Mouse (Mus musculus): ENCODE data around the gene Muc3a. TPM values are rescaled to one million over a fixed set of nuclear protein-coding genes. Genes with fewer than 3 reads are reported as not detected.
A peak's percentile ranks its signal among the peaks of the same experiment; 100 is the strongest.

The Muc3a gene
- polyA plus RNA-seq, 1 experiment from 2014 or later = 17.1 TPM

DNA sequence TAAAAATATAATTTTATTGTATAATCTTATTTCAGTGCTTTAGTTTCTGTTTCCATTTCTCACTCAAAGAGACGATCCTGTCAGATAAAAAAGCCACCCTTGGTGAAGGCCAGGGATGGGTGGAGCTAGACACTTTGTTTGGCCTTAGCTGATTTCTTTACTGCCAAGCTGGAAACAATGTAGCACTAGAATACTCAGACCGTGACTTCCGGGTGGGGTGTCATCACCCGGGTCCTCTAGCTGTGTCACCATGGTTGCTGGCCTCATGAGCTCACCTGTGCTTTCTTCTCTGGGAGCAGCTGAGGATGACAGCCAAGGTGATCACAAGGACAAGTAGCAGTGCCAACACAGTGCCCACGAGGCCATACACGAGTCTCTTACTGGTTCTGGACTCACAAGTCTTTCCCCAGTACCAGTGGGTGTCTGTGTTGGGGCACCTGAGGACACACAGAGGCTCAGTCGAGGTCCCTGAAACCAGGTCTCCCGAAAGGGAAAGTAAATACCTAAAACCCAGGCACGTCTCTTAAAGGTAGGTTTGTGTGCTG lies 41.3 kb downstream of the Muc3a start:
- TF ChIP-seq CTCF (IDR thresholded peaks at IDR 0.05; ENCODE audit: low read depth) = no peak
- Histone ChIP-seq H3K27me3 (replicated peaks; ENCODE audit: control insufficient read depth, insufficient read depth, low read length) (no peaks in the 10 kb centered on the region), H3K9ac (ENCODE audit: low read depth, low read length) (no peak overlapping the region), H3K36me3 (ENCODE audit: control insufficient read depth, insufficient read depth) (no peaks in the 10 kb centered on the region), H3K4me1 (replicated peaks; ENCODE audit: control insufficient read depth, insufficient read depth, low read length) (peaks cover 11% of the 10 kb centered on the region; the same call in 1 of the 2 replicates), H3K4me2 (replicated peaks; ENCODE audit: low read depth) (no peak overlapping the region), H3K9me3 (ENCODE audit: control insufficient read depth) (no peaks in the 10 kb centered on the region), H3K4me3 (ENCODE audit: low read depth, low read length) (no peak overlapping the region), H3K27ac (ENCODE audit: low read depth, low read length) (peak overlapping the region; percentile 11; the same call in 1 of the 2 replicates)
- WGBS = 43% methylated on average over 9 of the region's 9 CpGs
- peak; percentile 47 for ATAC-seq

DNA sequence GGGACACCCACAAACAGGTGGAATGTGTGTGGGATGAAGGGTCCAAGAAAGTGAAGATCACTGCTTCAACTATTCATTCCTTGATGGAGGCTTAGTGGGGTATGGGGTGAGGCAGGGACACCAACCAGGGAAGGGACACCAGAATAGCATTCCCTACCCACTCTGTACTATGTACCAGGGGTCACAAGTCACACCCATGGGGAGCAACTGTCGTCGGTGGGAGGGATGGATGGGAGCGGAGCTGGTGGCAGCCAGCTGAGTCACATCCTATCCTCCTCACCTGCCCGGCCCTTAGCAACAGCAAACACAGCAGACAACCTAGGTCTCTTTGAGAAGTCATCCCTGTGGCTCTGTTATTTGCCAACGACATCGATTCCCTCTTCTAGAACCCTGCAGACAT lies 44.6 kb downstream of the Muc3a start:
- no peak overlapping the region for H3K4me3 ChIP-seq (ENCODE audit: low read depth, low read length)
- no peak overlapping the region for H3K4me2 ChIP-seq (replicated peaks; ENCODE audit: low read depth)
- 43% methylated on average over 6 of the region's 6 CpGs for WGBS
- no peaks in the 10 kb centered on the region for H3K36me3 ChIP-seq (ENCODE audit: control insufficient read depth, insufficient read depth)
- no peaks in the 10 kb centered on the region for H3K27me3 ChIP-seq (replicated peaks; ENCODE audit: control insufficient read depth, insufficient read depth, low read length)
- peaks cover 11% of the 10 kb centered on the region; the same call in 1 of the 2 replicates for H3K4me1 ChIP-seq (replicated peaks; ENCODE audit: control insufficient read depth, insufficient read depth, low read length)
- TF ChIP-seq CTCF (IDR thresholded peaks at IDR 0.05; ENCODE audit: low read depth) = no peak
- H3K9me3 ChIP-seq (ENCODE audit: control insufficient read depth) = no peaks in the 10 kb centered on the region
- no peak overlapping the region for H3K9ac ChIP-seq (ENCODE audit: low read depth, low read length)
- no peak overlapping the region for H3K27ac ChIP-seq (ENCODE audit: low read depth, low read length)
- ATAC-seq = peak; percentile 82

DNA sequence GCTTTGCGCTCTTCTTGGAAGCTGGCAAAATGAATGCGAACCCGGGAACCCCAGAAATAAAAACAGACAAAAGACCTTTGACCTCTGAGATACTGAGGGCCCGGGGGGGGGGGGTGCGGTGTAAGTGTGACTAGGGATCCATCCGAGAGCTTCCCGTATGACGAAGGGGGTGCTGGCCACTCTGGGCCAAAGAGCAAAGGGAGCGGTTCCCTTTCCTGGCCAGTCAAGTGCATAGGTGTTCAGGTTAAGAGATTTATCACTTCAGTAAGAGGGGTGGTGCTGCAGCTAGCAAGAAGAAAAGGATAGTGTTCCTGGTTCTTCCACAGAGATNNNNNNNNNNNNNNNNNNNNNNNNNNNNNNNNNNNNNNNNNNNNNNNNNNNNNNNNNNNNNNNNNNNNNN lies 46.2 kb downstream of the Muc3a start:
- Histone ChIP-seq H3K9ac (ENCODE audit: low read depth, low read length) (no peak overlapping the region), H3K4me3 (ENCODE audit: low read depth, low read length) (0 out of 2 replicates have a peak overlapping the region, but pooled peaks have one; percentile 16), H3K9me3 (ENCODE audit: control insufficient read depth) (no peaks in the 10 kb centered on the region), H3K36me3 (ENCODE audit: control insufficient read depth, insufficient read depth) (no peaks in the 10 kb centered on the region), H3K27me3 (replicated peaks; ENCODE audit: control insufficient read depth, insufficient read depth, low read length) (no peaks in the 10 kb centered on the region), H3K4me2 (replicated peaks; ENCODE audit: low read depth) (peak overlapping the region; percentile 53), H3K27ac (ENCODE audit: low read depth, low read length) (no peak overlapping the region), H3K4me1 (replicated peaks; ENCODE audit: control insufficient read depth, insufficient read depth, low read length) (peaks cover 6% of the 10 kb centered on the region; the same call in 1 of the 2 replicates)
- TF ChIP-seq CTCF (IDR thresholded peaks at IDR 0.05; ENCODE audit: low read depth) = no peak
- 38% methylated on average over 9 of the region's 9 CpGs for WGBS
- ATAC-seq = peak; percentile 56; the same call in 1 of the 2 replicates

DNA sequence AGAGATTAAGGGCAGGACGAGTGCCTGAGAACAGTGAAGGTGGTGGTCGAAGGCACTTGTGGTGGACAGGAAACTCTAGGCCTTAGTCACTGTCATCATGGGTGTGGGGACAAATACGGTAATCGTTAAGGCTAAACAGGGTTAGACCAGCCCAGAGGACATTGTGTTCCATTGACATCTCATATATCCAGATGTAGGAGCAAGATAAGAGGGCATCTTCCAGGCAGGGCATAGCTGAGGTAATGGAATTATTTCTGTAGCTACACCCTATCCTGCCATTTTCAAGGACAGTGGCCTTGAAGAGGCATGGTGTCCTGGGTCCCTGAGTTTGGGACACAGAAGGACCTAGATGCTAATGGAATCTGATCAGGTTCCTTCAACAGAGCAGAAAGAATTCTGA lies 50.3 kb downstream of the Muc3a start:
- H3K9ac ChIP-seq (ENCODE audit: low read depth, low read length) = no peak overlapping the region
- no peaks in the 10 kb centered on the region for H3K4me1 ChIP-seq (replicated peaks; ENCODE audit: control insufficient read depth, insufficient read depth, low read length)
- WGBS = 68% methylated on average over 4 of the region's 4 CpGs
- H3K4me3 ChIP-seq (ENCODE audit: low read depth, low read length) = no peak overlapping the region
- H3K27ac ChIP-seq (ENCODE audit: low read depth, low read length) = no peak overlapping the region
- no peak for TF ChIP-seq CTCF (IDR thresholded peaks at IDR 0.05; ENCODE audit: low read depth)
- ATAC-seq = no peak
- no peak overlapping the region for H3K4me2 ChIP-seq (replicated peaks; ENCODE audit: low read depth)
- H3K9me3 ChIP-seq (ENCODE audit: control insufficient read depth) = no peaks in the 10 kb centered on the region
- H3K27me3 ChIP-seq (replicated peaks; ENCODE audit: control insufficient read depth, insufficient read depth, low read length) = no peaks in the 10 kb centered on the region
- no peaks in the 10 kb centered on the region for H3K36me3 ChIP-seq (ENCODE audit: control insufficient read depth, insufficient read depth)

DNA sequence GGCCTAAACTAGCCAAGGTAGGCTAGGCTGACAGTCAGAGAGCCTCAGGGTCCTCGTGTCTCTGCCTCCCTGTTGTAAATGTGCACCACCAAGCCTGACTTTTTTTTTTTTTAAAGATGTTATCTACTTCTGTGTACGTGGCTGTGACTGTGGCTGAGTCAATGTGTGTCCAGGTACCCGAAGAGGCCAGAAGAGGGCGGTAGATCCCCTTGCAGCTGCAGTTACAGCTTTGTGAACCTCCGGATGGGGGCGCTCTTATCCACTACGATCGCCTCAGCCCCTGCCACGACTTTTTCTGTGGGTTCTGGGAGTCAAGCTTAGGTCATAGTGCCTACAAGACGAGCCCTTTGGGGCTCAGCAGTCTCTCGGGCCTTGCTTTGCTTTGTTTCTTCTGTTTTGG lies 52.7 kb downstream of the Muc3a start:
- H3K36me3 ChIP-seq (ENCODE audit: control insufficient read depth, insufficient read depth) = no peaks in the 10 kb centered on the region
- no peaks in the 10 kb centered on the region for H3K9me3 ChIP-seq (ENCODE audit: control insufficient read depth)
- no peak overlapping the region; the same call in 1 of the 2 replicates for H3K27ac ChIP-seq (ENCODE audit: low read depth, low read length)
- H3K27me3 ChIP-seq (replicated peaks; ENCODE audit: control insufficient read depth, insufficient read depth, low read length) = no peaks in the 10 kb centered on the region
- TF ChIP-seq CTCF (IDR thresholded peaks at IDR 0.05; ENCODE audit: low read depth) = peak; percentile 98
- no peak overlapping the region for H3K9ac ChIP-seq (ENCODE audit: low read depth, low read length)
- 28% methylated on average over 11 of the region's 11 CpGs for WGBS
- H3K4me3 ChIP-seq (ENCODE audit: low read depth, low read length) = no peak overlapping the region
- no peaks in the 10 kb centered on the region for H3K4me1 ChIP-seq (replicated peaks; ENCODE audit: control insufficient read depth, insufficient read depth, low read length)
- no peak overlapping the region for H3K4me2 ChIP-seq (replicated peaks; ENCODE audit: low read depth)
- peak; percentile 55 for ATAC-seq

Other genes with a start within 250 kb of the Muc3a start
- gene Cldn15, start 245.8 kb downstream of the Muc3a start, polyA plus RNA-seq (2015; fragmentation: Nextera tagmentation; extraction: Ambion mirVana) = 29.5 and 31.2 TPM in 2 replicates
- gene Plod3, start 225.4 kb downstream of the Muc3a start, polyA plus RNA-seq (2015; fragmentation: Nextera tagmentation; extraction: Ambion mirVana) = 11.1 and 11.8 TPM in 2 replicates
- 84.6 and 91.1 TPM in 2 replicates for gene Znhit1, start 224.4 kb downstream of the Muc3a start, polyA plus RNA-seq (2015; fragmentation: Nextera tagmentation; extraction: Ambion mirVana)
- 1.3 and 1.6 TPM in 2 replicates for gene Vgf, start 186.0 kb downstream of the Muc3a start, polyA plus RNA-seq (2015; fragmentation: Nextera tagmentation; extraction: Ambion mirVana)
- gene Ap1s1, start 166.3 kb downstream of the Muc3a start, polyA plus RNA-seq (2015; fragmentation: Nextera tagmentation; extraction: Ambion mirVana) = 229 and 232 TPM in 2 replicates
- 0.20 and 0.22 TPM in 2 replicates for gene Serpine1, start 140.1 kb downstream of the Muc3a start, polyA plus RNA-seq (2015; fragmentation: Nextera tagmentation; extraction: Ambion mirVana)
- gene Trim56, start 96.2 kb downstream of the Muc3a start, polyA plus RNA-seq (2015; fragmentation: Nextera tagmentation; extraction: Ambion mirVana) = 7.3 and 7.7 TPM in 2 replicates
- gene Muc3, start 63.1 kb downstream of the Muc3a start, polyA plus RNA-seq (2015; fragmentation: Nextera tagmentation; extraction: Ambion mirVana) = 42.9 and 45.0 TPM in 2 replicates
- gene Ache, start 75.1 kb upstream of the Muc3a start, polyA plus RNA-seq (2015; fragmentation: Nextera tagmentation; extraction: Ambion mirVana) = 8.9 and 9.6 TPM in 2 replicates
- 10.4 and 11.0 TPM in 2 replicates for gene Ufsp1, start 82.2 kb upstream of the Muc3a start, polyA plus RNA-seq (2015; fragmentation: Nextera tagmentation; extraction: Ambion mirVana)
- 31.3 and 32.2 TPM in 2 replicates for gene Srrt, start 95.3 kb upstream of the Muc3a start, polyA plus RNA-seq (2015; fragmentation: Nextera tagmentation; extraction: Ambion mirVana)
- 23.8 and 24.8 TPM in 2 replicates for gene Trip6, start 102.0 kb upstream of the Muc3a start, polyA plus RNA-seq (2015; fragmentation: Nextera tagmentation; extraction: Ambion mirVana)
- gene Slc12a9, start 121.2 kb upstream of the Muc3a start, polyA plus RNA-seq (2015; fragmentation: Nextera tagmentation; extraction: Ambion mirVana) = 11.8 and 13.4 TPM in 2 replicates
- 12.6 and 12.9 TPM in 2 replicates for gene Ephb4, start 137.7 kb upstream of the Muc3a start, polyA plus RNA-seq (2015; fragmentation: Nextera tagmentation; extraction: Ambion mirVana)

All from intestine, postnatal 0 days (tissue).